In the genomic region with DNA sequence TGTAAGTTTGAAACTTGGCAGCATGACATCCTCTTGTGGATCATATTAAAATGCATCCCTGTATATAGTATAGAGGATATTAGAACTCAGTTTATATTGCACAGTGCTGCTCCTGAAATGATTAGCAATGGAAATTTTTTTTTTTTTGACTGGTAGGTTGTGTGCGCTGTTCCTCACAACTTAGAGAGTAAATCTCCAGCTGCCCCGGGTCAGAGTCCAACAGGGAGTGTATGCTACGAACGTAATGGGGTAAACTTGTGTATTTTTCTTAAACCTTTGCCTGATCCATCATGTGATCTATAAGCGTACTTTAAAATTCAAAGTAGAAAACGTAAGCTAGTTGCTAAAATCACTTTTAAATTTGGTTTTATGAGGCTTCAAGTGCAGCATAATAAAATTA, we compare ENCODE assay signal across 25 mouse cellular contexts. TPM values are rescaled to one million over a fixed set of nuclear protein-coding genes. Genes with fewer than 3 reads are reported as not detected.
"Had no signal": no experiment of that assay in that cellular context is flagged by ENCODE, and none has a peak within 500 bp of the region (broad histone marks: within the 10 kb centered on the region; RNA-seq: fewer than 3 reads in every experiment).

No protein-coding gene starts in this region.

- H3K9me3 ChIP-seq: lung, embryonic 15.5 days; midbrain, embryonic 10.5 days; midbrain, embryonic 12.5 days; neural tube, embryonic 13.5 days; neural tube, embryonic 15.5 days; stomach, embryonic 15.5 days had no signal

- DNase-seq: liver, postnatal 0 days; lung, adult 2 months; lung, postnatal 14 days; lung, postnatal 36 days; midbrain, embryonic 14.5 days; retina, postnatal 1 day; right cerebral cortex, adult 18-20 months; right cerebral cortex, postnatal 25 days; right cerebral cortex, postnatal 4 days; thymus, adult 18-20 months; thymus, postnatal 14 days; thymus, postnatal 36 days had no signal

- H3K4me1 ChIP-seq: lung, embryonic 15.5 days; midbrain, embryonic 10.5 days; midbrain, embryonic 12.5 days; neural tube, embryonic 13.5 days; stomach, embryonic 15.5 days had no signal

- H3K27ac ChIP-seq: lung, embryonic 15.5 days; macrophage; midbrain, embryonic 10.5 days; midbrain, embryonic 12.5 days; neural tube, embryonic 13.5 days; neural tube, embryonic 15.5 days; stomach, embryonic 15.5 days had no signal

- H3K4me3 ChIP-seq: lung, embryonic 15.5 days; midbrain, embryonic 10.5 days; midbrain, embryonic 12.5 days; myocyte; neural tube, embryonic 13.5 days; neural tube, embryonic 15.5 days; stomach, embryonic 15.5 days had no signal

- ATAC-seq: liver, postnatal 0 days; lung, postnatal 0 days; midbrain, embryonic 16.5 days had no signal

- H3K9ac ChIP-seq: liver, postnatal 0 days; lung, embryonic 15.5 days; midbrain, embryonic 12.5 days; neural tube, embryonic 13.5 days; neural tube, embryonic 15.5 days; stomach, embryonic 15.5 days had no signal

- H3K27me3 ChIP-seq: lung, embryonic 15.5 days; midbrain, embryonic 12.5 days; neural tube, embryonic 13.5 days; neural tube, embryonic 15.5 days; stomach, embryonic 15.5 days had no signal

- H3K4me2 ChIP-seq: lung, embryonic 15.5 days; midbrain, embryonic 12.5 days; neural tube, embryonic 13.5 days; neural tube, embryonic 15.5 days; stomach, embryonic 15.5 days had no signal

RNA-seq across cellular contexts. Expression of a gene that starts 33.5 kb away (rescaled TPM):
- total RNA-seq: megakaryocyte progenitor cell, adult 5-6 weeks; megakaryocyte-erythroid progenitor cell, adult 5-6 weeks had no signal
- polyA plus RNA-seq: liver, postnatal 0 days; macrophage; midbrain, embryonic 10.5 days; midbrain, embryonic 14.5 days; midbrain, embryonic 16.5 days; neural tube, embryonic 13.5 days; small intestine, adult 2 months; stomach, embryonic 15.5 days had no signal
